Mouse (Mus musculus): ENCODE measurements around the gene Racgap1. TPM values are rescaled to one million over a fixed set of nuclear protein-coding genes. Genes with fewer than 3 reads are reported as not detected.

Gene Racgap1
- polyA plus RNA-seq, 1 experiment from 2014 or later = 118 TPM

DNA sequence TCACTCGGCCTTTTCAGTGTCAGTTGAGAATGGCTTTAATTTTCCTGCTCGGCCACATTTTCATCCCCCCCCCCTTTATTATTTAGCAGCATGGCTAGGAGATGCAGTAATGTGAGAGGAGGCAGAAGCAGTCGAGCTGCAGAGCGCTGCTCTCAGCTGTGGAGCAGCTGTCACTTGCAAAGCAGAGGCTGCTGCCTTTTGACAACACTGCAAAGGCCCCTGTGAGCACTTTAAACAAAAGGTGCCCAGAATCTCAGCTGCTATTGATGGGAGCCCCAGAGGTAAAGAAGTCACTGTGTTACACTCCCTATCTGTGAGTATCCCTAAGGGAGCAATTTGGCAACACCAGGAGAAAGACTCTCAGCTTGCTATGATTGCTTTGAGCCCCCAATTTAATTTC, 3.1 kb downstream of the Racgap1 start:
- H3K9me3 ChIP-seq (replicated peaks) = no peaks in the 10 kb centered on the region
- WGBS = 11% methylated on average over 4 of the region's 4 CpGs
- no peak for ATAC-seq (ENCODE audit: insufficient number of reproducible peaks, low FRiP score, low TSS enrichment, low read depth)
- no peak overlapping the region for H3K4me3 ChIP-seq (replicated peaks)
- no peak overlapping the region for H3K9ac ChIP-seq
- H3K36me3 ChIP-seq = no peaks in the 10 kb centered on the region
- H3K4me1 ChIP-seq = peaks cover 61% of the 10 kb centered on the region
- peak overlapping the region; percentile 12 for H3K4me2 ChIP-seq (replicated peaks)
- H3K27ac ChIP-seq (replicated peaks) = peak overlapping the region; percentile 69; the same call in 1 of the 2 replicates
- H3K27me3 ChIP-seq = peaks cover 7% of the 10 kb centered on the region; the same call in 1 of the 2 replicates

- ATAC-seq (ENCODE audit: insufficient number of reproducible peaks, low FRiP score, low TSS enrichment, low read depth) = no peak
- Histone ChIP-seq H3K4me2 (replicated peaks) (no peak overlapping the region), H3K4me1 (peaks cover 49% of the 10 kb centered on the region), H3K9ac (no peak overlapping the region), H3K9me3 (replicated peaks) (no peaks in the 10 kb centered on the region), H3K36me3 (peaks cover 3% of the 10 kb centered on the region; the same call in 1 of the 2 replicates), H3K27me3 (no peaks in the 10 kb centered on the region), H3K27ac (replicated peaks) (0 out of 2 replicates have a peak overlapping the region, but pooled peaks have one; percentile 14), H3K4me3 (replicated peaks) (no peak overlapping the region)
- WGBS = 51% methylated on average over 7 of the region's 7 CpGs
These were observed 6.7 kb downstream of the Racgap1 start for GRCm38 (mm10) chr15:99644776-99645175.

DNA sequence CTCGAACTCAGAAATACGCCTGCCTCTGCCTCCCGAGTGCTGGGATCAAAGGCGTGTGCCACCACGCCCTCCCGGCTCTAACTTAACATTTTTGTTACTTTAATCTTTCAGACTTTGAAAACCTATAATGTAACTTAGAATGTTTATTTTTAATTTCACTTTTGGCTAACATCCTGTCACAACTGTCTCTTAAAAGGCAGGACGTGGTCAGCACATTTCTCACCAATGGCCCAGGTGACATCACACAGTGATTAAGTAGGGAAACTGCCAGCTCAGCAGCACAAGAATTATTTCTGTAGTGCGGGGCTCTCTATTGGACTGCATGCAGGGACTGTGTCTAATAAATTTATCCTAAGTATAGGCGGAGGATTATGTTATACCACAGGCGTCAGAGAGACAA, 7.6 kb downstream of the Racgap1 start:
- H3K4me3 ChIP-seq (replicated peaks) = no peak overlapping the region
- H3K9me3 ChIP-seq (replicated peaks) = no peaks in the 10 kb centered on the region
- peaks cover 8% of the 10 kb centered on the region; the same call in 1 of the 2 replicates for H3K36me3 ChIP-seq
- no peak overlapping the region for H3K9ac ChIP-seq
- no peak overlapping the region for H3K27ac ChIP-seq (replicated peaks)
- no peak for ATAC-seq (ENCODE audit: insufficient number of reproducible peaks, low FRiP score, low TSS enrichment, low read depth)
- peaks cover 40% of the 10 kb centered on the region for H3K4me1 ChIP-seq
- H3K4me2 ChIP-seq (replicated peaks) = no peak overlapping the region
- H3K27me3 ChIP-seq = no peaks in the 10 kb centered on the region
- 78% methylated on average over 10 of the region's 10 CpGs for WGBS

GRCm38 (mm10) chr15:99642622-99643021, 8.8 kb downstream of the Racgap1 start:
- Histone ChIP-seq H3K27me3 (no peaks in the 10 kb centered on the region), H3K9ac (no peak overlapping the region), H3K9me3 (replicated peaks) (no peaks in the 10 kb centered on the region), H3K27ac (replicated peaks) (no peak overlapping the region), H3K36me3 (peaks cover 9% of the 10 kb centered on the region; the same call in 1 of the 2 replicates), H3K4me3 (replicated peaks) (no peak overlapping the region), H3K4me1 (peaks cover 32% of the 10 kb centered on the region), H3K4me2 (replicated peaks) (no peak overlapping the region)
- 60% methylated on average over 6 of the region's 6 CpGs for WGBS
- no peak for ATAC-seq (ENCODE audit: insufficient number of reproducible peaks, low FRiP score, low TSS enrichment, low read depth)

DNA sequence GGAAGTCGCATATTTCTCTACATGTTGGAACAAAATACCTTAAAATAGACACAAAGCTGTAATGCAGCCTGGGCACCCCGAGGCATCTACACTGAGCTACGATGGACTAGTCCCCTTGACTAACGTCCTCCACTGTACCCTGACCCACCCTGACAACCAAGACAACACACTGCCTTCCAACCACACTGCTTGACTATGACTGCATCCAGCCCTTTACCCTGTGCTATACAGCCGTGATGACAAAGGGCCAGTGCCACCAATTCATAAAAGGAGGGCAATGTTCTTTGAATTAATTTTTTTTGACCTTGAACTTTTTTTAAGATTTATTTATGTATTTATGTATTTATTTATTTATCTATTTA, 13.4 kb downstream of the Racgap1 start:
- 58% methylated on average over 5 of the region's 5 CpGs for whole genome bisulfite sequencing
- no peak for ATAC-seq (ENCODE audit: insufficient number of reproducible peaks, low FRiP score, low TSS enrichment, low read depth)
- Histone ChIP-seq H3K4me1 (0 out of 2 replicates have a peak, but pooled peaks cover 7% of the 10 kb centered on the region), H3K9me3 (replicated peaks) (no peaks in the 10 kb centered on the region), H3K4me2 (replicated peaks) (no peak overlapping the region), H3K36me3 (peaks cover 50% of the 10 kb centered on the region), H3K27me3 (no peaks in the 10 kb centered on the region), H3K27ac (replicated peaks) (no peak overlapping the region), H3K4me3 (replicated peaks) (no peak overlapping the region), H3K9ac (no peak overlapping the region)

DNA sequence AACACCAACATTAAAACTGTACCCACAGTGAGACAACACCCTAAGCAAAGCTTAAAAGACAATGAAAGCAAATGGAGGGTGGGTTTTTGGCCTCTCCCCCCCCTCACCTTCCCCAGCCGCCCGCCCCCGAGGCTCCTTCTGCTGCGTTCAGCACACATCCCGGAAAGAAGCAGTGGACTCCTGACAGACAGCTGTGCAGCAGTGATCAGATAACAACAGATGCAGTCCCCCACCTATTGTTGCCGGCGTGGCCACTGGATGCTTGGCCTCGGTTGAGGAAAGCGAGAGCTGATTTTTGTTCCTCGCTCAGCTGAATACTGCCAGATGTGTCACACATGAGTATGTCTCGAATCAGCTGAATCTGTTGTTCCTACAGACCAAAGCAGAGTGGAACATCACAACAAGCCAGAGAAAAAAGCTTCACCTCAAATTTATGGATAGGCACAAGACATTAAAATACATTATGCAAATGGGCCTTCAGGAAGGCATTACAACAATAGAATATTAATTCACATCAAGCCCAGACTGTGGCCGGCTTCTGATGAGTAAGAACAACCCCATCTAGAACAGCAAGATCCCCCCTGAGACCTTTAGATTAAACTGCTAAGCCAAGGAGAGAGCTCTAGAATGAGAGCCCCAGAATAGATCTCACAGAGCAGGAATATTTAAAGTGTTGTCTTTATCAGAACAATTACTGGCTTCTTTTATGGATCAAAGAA, 13.9 kb downstream of the Racgap1 start:
- Histone ChIP-seq H3K9ac (no peak overlapping the region), H3K36me3 (peaks cover 54% of the 10 kb centered on the region), H3K4me1 (0 out of 2 replicates have a peak, but pooled peaks cover 7% of the 10 kb centered on the region), H3K9me3 (replicated peaks) (no peaks in the 10 kb centered on the region), H3K4me3 (replicated peaks) (no peak overlapping the region), H3K27ac (replicated peaks) (no peak overlapping the region), H3K27me3 (no peaks in the 10 kb centered on the region), H3K4me2 (replicated peaks) (no peak overlapping the region)
- ATAC-seq (ENCODE audit: insufficient number of reproducible peaks, low FRiP score, low TSS enrichment, low read depth) = no peak
- 51% methylated on average over 12 of the region's 12 CpGs for WGBS

DNA sequence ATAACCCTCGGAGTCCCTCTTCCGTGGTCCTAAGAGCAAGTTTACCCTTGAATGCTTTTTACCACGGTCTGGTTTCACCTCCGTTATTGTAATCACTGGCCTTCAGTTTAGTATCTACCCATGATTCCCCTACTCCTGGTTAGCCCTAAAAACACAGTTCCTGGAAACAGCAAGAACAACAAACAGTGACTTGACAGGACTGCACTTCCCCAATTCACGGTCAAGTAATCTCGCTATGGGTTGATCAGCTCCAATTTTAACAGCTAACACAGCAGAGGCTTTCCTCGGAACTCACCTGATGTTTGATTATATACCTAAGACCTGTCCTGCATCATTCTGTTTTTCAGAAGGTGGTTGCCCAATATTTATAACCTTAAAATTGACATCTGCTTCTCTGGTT, 16.8 kb downstream of the Racgap1 start:
- Histone ChIP-seq H3K36me3 (peaks cover 79% of the 10 kb centered on the region), H3K4me3 (replicated peaks) (no peak overlapping the region), H3K9me3 (replicated peaks) (no peaks in the 10 kb centered on the region), H3K27me3 (no peaks in the 10 kb centered on the region), H3K4me2 (replicated peaks) (no peak overlapping the region), H3K9ac (no peak overlapping the region), H3K27ac (replicated peaks) (no peak overlapping the region), H3K4me1 (0 out of 2 replicates have a peak, but pooled peaks cover 7% of the 10 kb centered on the region)
- WGBS = 88% methylated on average over 7 of the region's 7 CpGs
- ATAC-seq (ENCODE audit: insufficient number of reproducible peaks, low FRiP score, low TSS enrichment, low read depth) = no peak

GRCm38 (mm10) chr15:99631618-99632017, 19.8 kb downstream of the Racgap1 start:
- no peaks in the 10 kb centered on the region for H3K9me3 ChIP-seq (replicated peaks)
- no peak for ATAC-seq (ENCODE audit: insufficient number of reproducible peaks, low FRiP score, low TSS enrichment, low read depth)
- peaks cover 89% of the 10 kb centered on the region for H3K36me3 ChIP-seq
- H3K27ac ChIP-seq (replicated peaks) = no peak overlapping the region
- no peak overlapping the region for H3K9ac ChIP-seq
- H3K4me1 ChIP-seq = no peaks in the 10 kb centered on the region
- H3K27me3 ChIP-seq = no peaks in the 10 kb centered on the region
- H3K4me3 ChIP-seq (replicated peaks) = no peak overlapping the region
- no peak overlapping the region for H3K4me2 ChIP-seq (replicated peaks)

GRCm38 (mm10) chr15:99622063-99622462, 29.4 kb downstream of the Racgap1 start:
- no peak for ATAC-seq (ENCODE audit: insufficient number of reproducible peaks, low FRiP score, low TSS enrichment, low read depth)
- 95% methylated on average over 11 of the region's 11 CpGs for WGBS
- H3K27me3 ChIP-seq = no peaks in the 10 kb centered on the region
- no peaks in the 10 kb centered on the region for H3K9me3 ChIP-seq (replicated peaks)
- no peak overlapping the region for H3K27ac ChIP-seq (replicated peaks)
- H3K4me3 ChIP-seq (replicated peaks) = no peak overlapping the region
- H3K36me3 ChIP-seq = peaks cover 59% of the 10 kb centered on the region
- H3K4me2 ChIP-seq (replicated peaks) = no peak overlapping the region
- no peaks in the 10 kb centered on the region for H3K4me1 ChIP-seq
- H3K9ac ChIP-seq = no peak overlapping the region

- ATAC-seq (ENCODE audit: insufficient number of reproducible peaks, low FRiP score, low TSS enrichment, low read depth) = no peak
- no peak overlapping the region for H3K4me3 ChIP-seq (replicated peaks)
- WGBS = 84% methylated on average over 4 of the region's 4 CpGs
- H3K27ac ChIP-seq (replicated peaks) = no peak overlapping the region
- no peak overlapping the region for H3K4me2 ChIP-seq (replicated peaks)
- H3K9me3 ChIP-seq (replicated peaks) = no peaks in the 10 kb centered on the region
- no peak overlapping the region for H3K9ac ChIP-seq
- peaks cover 37% of the 10 kb centered on the region for H3K36me3 ChIP-seq
- H3K4me1 ChIP-seq = peaks cover 9% of the 10 kb centered on the region
- no peaks in the 10 kb centered on the region; the same call in 1 of the 2 replicates for H3K27me3 ChIP-seq
These were observed 31.6 kb downstream of the Racgap1 start for GRCm38 (mm10) chr15:99619821-99620220.

DNA sequence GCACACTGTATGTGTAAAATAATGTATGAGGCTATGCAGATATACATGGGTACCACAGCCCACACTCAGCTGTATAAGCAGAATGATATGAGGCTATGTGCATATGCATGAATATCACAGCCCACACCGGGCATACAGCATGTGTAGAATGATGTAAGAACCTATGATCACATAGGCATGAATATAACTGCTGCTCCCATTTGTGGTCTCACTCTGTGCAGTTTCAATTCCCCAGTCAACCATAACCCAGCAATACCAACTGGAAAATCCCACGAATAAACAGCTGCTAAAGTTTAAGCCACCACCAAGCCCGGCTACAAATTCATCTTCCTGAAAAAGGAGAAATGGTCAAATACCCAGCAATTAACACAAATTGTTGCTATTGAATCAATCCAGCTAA, 32.9 kb downstream of the Racgap1 start:
- peaks cover 22% of the 10 kb centered on the region for H3K4me1 ChIP-seq
- H3K36me3 ChIP-seq = peaks cover 27% of the 10 kb centered on the region
- WGBS = 73% methylated on average over 3 of the region's 3 CpGs
- no peak overlapping the region for H3K9ac ChIP-seq
- ATAC-seq (ENCODE audit: insufficient number of reproducible peaks, low FRiP score, low TSS enrichment, low read depth) = no peak
- H3K9me3 ChIP-seq (replicated peaks) = no peaks in the 10 kb centered on the region
- no peak overlapping the region for H3K4me2 ChIP-seq (replicated peaks)
- no peak overlapping the region for H3K4me3 ChIP-seq (replicated peaks)
- H3K27me3 ChIP-seq = peaks cover 8% of the 10 kb centered on the region
- H3K27ac ChIP-seq (replicated peaks) = no peak overlapping the region

GRCm38 (mm10) chr15:99615246-99615645, 36.2 kb downstream of the Racgap1 start:
- ATAC-seq (ENCODE audit: insufficient number of reproducible peaks, low FRiP score, low TSS enrichment, low read depth) = peak; percentile 82
- Histone ChIP-seq H3K27ac (replicated peaks) (peak overlapping the region; percentile 65), H3K27me3 (peaks cover 13% of the 10 kb centered on the region), H3K9ac (no peak overlapping the region), H3K4me1 (peaks cover 32% of the 10 kb centered on the region), H3K4me3 (replicated peaks) (no peak overlapping the region), H3K9me3 (replicated peaks) (no peaks in the 10 kb centered on the region), H3K36me3 (no peaks in the 10 kb centered on the region), H3K4me2 (replicated peaks) (peak overlapping the region; percentile 34)
- 15% methylated on average over 9 of the region's 9 CpGs for WGBS

All from embryonic facial prominence, embryonic 15.5 days (tissue).